Mouse (Mus musculus) NIH3T3 (cell line): ENCODE data around the gene Gm28308.
A peak's percentile ranks its signal among the peaks of the same experiment; 100 is the strongest.

ENCODE experiments used
- DNase-seq: peaks from one replicate; pipeline ENCODE4 v3.0.0-alpha.2; 2012; ENCODE audit warnings: low read depth

The Gm28308 gene

DNA sequence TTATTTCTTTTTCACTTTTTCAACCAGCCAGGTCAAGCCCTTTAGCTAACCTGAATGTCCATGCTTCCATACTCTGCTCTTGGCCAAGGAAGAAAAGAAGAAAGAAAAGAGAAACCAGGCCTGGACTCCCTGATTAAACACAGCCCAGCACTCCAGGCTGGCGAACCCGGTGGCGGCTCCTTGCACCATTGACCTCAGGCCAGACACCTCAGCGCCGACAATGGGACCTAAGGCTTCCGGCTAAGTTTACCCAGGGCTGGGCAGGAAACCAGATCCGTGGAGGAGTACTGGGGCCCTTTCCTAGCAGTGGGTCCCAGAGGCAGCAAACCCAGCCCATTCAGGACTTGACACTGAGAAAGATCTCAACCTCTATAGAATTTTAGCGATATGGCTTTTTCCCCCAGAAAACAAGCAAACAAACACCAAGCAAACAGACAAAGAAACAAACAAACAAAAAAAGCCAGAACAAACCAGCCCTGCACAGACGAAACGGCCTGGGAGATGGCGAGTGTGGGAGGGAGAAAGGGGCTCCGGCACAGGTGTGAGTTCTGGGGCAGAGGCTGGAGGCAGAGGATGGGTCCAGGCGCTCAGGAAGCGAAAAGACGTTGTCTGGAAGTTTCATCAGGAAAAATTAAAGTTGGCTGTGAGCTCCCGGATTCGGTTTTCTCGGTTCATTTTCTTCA, 18.9 kb upstream of the Gm28308 start:
- DNase-seq: no peak

DNA sequence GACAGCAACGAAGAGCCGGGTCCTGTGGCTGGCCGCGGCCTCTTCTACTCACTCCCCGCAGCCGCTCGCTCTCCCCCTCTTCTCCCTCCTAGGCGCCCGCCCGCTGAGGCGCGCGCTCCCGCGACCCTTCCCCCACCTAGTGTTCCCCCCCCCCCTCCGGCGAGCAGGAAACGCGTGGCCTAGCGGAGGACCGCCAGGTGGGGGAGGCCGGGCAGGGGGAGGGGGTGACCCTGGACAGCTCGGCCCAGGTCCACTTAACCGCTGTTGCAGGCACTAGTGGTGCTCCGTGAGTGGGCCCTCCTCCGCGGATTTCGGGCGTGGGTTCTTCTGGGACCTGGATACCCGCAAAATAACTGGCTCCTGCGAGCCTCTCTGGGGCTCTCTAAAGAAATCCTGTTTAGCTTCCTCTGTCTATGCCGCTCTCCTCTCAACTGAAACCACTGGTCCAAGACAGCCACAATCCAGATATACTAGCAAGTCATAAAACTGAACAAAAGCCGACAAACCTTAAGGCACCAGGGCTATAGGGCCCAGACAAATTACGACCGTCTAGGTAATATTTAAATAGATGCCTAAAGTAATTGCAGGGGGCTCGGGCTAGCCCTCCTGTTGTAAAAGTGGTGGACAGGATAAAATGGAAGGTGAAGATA, 17.5 kb upstream of the Gm28308 start, which contains the start of gene Hoxa9:
Gene Hoxa9 (minus strand): TSS at position 574 of the 650 bp plus-strand sequence.
- no peak for DNase-seq

DNA sequence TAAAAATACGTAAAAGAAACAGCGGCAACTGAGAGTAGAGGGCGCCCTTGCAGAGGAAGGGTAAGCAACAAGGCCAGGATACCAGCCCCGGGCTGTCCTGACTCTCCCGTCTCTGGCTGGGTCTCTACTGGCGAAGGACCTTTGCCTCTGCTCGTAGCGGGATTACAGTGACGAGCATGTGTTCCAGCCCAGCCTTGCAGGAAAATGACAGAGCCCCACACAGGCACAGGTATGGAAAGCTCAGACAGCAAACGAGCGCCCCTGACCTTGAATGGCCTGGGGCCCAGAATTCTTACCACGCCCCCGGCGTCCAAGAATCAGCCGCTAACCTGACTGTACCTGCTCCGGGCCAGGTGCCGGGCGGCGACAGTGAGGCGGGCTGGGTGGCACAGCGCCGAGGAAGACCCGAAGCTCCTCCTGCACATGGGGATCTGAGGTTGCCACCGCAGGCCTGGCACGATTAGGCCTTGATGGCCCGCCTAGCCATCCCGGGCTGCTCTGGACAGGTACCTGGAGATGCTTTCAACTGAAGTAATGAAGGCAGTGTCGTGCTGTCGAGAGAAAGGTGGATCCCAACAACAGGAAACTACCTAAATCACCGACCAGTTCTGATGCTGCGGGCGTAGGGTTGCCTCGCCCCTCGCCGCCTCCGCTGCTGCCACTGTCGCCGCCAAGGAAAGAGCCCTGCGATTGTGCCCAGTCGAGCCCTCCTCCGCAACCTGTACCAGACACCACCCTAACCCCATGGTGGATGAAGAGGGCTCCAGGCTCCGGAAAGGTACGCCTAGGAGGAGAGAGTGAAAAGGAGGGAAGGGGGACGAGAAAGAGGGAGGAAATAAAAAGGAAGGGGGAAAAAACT, 16.6 kb upstream of the Gm28308 start:
- no peak for DNase-seq

DNA sequence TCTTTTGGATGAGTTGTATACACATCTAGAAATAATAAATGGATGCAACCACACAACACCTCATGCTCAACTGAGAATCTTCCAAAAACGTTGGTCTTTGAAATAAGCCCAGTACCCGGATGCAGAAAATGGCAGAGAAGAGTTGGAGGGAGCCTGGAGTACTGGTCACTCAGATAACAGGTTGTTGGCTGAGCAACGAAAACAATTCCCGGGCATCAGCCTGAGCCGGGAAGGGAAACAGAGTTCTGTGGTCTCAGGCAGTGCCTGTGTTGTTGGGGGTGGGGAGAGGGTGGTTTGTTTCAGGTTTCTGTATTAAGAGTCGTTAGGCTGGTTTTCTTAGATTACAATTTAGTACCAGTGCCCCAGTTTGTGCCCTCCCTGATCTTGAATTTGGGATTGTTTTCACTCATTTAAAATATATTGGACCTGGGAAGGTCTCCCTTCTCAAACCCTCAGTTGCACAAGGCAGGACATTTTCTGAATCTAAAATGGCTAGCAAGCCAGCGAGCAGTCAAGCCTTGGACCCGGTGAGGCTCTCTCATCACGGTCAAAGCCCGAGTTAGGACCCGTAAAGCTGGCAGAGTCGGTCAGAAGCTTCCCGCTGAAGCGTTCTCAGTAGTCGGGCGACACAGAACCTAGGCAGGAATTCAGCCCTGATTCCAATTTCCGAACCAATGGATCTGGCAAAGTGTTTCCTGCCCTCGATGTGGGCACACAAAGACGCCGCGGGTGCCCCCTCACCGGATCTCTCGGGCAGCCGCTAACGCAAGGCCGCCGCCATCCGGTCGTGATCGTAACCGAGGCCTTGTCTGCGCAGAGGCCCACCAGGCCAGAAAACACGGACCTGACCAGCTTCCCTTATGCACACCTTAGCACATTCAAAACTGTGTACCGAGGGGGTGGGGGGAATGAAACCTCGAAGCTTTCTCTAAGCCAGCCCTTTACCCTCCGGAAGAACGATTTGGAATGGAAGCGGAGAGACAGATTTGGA, 15.6 kb upstream of the Gm28308 start:
- DNase-seq: no peak

DNA sequence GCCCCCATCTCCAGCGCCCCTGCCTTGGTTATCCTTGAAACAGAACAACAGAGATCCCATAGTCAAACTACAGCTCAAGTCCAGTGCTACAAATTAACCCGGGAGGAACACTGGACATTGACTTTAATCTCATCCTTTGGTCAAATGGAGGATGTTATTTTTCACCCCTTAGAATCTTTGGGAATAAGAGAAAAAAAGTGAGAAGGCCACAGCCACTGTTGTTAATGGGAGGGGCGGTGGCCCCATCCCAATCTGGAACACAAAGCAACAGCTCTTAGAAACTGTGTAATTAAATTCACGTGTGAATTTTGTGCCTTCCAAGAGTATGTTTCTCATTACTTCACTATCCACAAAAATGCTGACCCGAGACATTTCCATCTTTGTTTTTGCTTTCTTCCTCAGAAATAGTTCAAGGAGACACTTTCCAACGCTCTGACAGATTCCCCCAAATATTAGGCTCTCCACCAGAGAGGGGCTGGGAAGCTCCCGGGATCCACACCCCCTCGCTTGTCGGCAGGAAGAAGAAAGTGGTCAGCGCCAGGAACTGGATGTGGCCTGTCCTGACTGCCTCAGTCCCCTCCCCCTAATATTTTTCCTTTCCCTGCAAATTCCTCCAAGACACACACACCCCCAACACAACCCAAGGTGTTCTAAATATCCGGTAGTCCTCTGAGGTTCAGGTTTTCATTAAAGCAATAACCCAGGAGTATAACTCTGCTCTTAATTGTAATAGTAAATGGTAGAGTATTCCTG, 14.5 kb upstream of the Gm28308 start:
- peak; percentile 69 for DNase-seq

DNA sequence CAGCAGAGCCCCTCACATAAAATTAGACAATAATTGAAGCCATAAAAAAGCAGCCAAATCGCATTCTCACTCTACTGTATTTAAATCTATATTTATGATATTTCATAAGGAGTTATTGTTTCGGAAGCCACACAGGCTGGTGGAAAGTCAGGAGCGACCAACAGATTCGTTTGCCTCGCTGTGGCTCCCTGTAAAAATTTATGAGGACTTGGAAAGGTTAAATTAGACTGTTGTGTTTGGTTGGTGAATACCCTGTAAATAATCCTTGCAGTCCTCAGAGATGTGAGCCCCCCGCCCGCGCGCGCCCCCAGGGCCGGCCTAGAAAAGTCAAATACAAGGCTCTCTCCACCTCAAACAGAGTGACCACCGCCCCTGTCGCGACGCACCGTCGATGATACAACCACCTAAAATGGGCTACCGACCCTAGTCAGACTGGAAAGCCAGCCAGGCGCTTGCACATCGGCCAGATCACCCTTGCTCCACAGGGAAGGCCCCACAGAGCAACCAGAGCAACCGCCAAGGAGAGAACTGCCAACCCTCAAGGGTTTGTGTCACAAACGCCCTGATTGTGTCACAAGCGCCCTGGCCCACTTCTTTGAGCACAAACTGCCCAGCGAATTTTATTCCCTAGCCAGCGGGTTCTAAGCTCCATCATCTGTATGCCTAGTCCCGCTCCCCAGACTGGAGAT, 13.6 kb upstream of the Gm28308 start:
- no peak for DNase-seq

DNA sequence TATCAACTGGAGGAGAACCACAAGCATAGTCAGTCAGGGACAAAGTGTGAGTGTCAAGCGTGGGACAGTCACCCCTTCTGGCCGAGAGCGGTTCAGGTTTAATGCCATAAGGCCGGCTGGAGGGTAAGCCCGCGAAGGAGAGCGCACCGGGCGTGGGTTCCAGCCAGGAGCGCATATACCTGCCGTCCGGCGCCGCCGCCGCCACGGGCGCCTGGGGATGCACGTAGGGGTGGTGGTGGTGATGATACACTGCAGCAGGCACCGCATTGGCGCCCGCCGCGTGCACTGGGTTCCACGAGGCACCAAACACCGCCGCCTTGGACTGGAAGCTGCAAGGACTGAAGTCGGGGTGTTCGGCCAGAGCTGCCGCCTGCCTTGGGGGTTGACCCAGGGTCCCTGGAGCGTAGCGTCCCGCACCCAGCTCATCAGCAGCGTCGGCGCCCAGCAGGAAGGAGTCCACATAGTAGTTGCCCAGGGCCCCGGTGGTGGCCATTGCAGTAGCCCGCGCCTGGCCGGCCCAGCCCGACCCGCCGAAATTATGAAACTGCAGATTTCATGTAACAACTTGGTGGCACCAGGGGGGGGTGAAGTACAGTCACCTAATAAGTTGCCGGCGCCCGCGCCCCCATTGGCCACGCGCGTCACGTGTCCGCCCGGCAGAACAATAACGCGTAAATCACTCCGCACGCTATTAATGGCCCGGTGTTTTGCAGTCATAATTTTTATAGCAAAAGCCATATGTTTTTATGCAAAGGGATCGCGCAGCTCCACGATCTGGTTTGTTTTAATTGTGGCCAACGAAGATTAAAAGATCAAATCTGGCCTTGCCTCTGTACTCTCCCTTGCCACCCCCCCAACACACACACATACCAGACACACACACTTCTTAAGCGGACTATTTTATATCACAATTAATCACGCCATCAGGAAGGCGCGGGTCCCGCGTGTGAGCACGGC, 12.8 kb upstream of the Gm28308 start:
- no peak for DNase-seq

DNA sequence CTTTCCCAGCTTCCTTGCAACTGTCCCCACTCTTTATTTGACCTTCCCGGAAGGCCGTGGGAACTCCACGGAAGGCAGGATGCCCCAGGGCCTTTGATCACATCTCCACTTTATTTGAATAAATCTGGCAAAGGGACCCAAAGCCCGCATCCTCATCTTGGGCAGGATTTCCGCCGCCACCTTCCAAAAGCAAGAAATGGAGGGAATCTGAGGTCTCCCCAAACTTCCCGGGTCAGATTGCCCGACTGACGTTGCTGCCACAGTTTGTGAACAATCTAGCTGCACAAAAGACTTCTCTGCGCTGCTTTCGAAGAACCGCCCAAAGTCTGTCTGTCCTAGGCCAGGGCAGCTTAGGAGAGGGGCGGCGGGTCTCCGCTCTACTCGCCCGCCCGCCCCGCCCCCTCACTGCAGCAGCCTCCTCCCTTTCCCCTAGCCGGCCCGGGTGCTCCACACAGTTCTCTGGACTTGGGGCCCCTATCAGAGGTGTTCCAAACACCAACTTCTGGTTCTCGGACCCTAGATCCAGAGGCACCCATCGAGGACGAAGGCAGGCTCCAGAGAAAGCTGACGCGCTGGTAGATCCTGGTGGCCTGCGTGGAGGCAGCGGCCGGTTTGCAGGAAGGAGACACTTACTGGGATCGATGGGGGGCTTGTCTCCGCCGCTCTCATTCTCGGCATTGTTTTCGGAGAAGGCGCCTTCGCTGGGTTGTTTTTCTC, 11.9 kb upstream of the Gm28308 start:
- no peak for DNase-seq

DNA sequence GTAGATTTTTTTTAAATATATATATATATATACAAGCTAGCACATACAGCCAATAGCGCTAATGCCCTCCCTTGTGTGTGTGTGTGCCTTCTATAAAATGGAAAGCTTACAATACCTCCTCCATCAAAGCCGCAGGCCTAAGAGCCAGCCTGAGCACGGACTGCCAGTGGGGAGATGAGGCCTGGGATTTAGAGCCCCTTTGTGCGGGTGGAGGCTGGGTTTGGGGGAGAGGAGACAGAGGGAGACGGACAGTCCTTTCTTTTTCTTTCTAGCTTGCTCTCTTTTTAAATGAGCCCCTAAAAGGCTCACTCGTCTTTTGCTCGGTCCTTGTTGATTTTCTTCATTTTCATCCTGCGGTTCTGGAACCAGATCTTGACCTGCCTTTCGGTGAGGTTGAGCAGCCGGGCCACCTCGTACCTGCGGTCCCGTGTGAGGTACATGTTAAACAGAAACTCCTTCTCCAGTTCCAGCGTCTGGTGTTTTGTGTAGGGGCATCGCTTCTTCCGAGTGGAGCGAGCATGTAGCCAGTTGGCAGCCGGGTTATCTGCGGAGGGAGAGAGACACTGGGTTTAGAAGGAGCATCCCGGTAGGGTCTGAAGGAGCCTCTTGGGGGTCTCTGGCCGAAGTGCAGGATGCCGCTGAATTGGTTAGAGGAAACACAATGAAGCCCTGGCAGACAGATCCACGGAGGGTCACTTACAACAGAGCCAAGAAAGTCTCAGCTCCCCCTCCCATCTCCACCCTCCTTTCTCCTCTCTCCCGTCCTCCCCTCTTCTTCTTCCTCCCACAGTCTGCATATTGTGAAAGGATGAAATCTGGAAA, 11.0 kb upstream of the Gm28308 start:
- no peak for DNase-seq

DNA sequence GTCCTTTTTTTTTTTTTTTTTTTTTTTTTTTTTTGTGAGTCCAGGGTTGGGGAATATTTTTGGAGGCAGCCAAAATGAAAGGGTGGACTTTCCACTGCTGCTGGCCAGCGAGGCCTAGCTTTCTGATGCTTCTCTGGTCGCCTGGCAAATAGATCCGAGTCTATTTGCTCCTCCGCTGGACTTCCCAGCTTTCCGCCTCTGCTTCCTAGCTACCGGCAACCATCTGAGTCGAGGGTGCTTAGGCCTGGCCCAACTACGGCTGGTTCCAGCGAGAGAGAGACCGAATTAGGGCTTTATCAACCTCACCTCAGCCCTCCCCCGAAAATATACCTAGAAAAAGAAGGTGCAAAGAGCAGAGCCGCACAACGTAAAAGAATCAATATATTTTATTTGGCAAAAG, 9.6 kb upstream of the Gm28308 start:
- no peak for DNase-seq

DNA sequence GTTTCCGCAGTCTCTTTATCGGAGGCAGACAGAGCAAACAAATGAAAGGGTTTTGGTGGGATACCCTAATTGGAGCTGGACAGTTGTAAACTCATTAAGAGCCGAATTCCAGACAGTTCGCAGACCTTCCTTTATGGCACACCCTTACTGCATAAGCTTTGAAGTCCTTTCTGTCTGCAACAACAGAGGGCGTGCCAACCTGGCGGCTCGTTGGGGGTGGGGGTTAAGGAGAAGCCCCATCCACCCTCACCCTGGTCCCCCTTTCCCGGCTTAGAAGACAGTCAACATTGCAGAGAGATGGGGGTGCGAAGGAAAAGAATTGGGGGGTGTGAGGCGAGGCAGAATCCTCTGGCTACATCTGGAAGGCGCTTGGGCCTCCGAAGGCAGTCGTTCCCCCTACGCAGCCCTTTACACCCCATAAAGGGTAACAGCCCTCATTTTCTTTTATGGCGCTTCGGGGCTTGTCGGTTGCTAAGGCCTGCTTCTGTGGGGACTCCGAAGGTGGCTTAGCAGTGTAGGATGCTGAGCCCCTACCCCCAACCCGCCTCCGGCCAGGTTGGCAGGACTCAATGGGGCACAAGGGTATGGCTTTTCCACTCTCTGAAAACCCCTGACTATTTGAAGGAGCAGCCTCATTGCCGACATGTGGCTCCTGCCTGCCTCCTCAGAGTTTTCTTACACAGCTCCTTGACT, 9.0 kb upstream of the Gm28308 start:
- no peak for DNase-seq

DNA sequence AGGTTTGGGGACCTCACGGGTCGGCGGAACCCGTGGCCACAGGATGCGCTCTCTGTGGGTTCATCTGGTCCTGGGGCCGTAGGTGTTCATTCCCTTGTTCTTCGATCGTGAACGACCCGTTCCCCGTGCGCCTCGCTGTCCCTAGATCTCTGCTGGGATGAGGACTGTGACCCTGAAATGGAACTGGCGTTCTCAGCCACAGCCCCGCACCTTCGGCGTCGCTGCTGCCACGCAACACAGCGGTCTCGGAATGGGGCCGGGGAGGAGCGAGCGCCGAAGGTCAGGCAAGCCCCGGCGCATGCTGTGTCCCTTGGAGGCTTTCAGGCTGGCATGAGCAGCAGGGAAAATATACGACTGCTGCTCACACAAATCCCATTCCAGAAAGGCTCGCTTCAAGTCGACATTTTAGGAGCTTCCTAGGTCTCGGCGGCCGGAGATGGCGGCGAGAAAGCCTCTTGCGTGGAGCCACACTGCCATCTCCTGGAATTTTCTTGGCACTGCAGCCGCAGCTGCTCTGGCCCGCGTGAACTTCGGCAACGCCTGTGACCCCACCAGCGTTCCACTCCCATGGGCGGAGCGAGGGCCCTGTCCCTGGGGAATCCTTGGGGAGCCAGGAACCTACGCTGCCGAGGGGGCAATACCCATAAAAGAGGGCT, 8.3 kb upstream of the Gm28308 start, which contains the start of gene Hoxa7:
Gene Hoxa7 (minus strand): TSS at position 518 of the 656 bp plus-strand sequence.
- peak; percentile 96 for DNase-seq

DNA sequence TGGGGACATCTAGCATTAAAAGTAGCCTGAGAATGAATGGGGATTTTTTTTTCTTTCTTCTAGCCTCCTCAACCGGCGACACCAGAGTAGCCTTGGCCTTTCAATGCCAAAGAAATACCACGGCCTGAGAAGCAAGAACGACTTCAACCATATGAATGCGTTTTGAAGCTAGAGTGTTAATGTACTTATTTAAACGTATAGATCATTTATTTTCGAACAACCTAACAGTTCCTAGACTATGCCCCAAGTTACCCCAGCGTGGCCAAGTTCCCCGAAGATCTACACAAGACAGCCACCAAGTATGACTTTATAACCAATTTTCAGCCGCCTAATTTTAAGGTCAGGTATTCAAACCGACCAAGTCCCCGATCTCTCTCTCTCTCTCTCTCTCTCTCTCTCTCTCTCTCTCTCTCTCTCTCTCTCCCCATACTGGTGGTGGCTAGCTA, 7.7 kb upstream of the Gm28308 start:
- DNase-seq: peak; percentile 27

DNA sequence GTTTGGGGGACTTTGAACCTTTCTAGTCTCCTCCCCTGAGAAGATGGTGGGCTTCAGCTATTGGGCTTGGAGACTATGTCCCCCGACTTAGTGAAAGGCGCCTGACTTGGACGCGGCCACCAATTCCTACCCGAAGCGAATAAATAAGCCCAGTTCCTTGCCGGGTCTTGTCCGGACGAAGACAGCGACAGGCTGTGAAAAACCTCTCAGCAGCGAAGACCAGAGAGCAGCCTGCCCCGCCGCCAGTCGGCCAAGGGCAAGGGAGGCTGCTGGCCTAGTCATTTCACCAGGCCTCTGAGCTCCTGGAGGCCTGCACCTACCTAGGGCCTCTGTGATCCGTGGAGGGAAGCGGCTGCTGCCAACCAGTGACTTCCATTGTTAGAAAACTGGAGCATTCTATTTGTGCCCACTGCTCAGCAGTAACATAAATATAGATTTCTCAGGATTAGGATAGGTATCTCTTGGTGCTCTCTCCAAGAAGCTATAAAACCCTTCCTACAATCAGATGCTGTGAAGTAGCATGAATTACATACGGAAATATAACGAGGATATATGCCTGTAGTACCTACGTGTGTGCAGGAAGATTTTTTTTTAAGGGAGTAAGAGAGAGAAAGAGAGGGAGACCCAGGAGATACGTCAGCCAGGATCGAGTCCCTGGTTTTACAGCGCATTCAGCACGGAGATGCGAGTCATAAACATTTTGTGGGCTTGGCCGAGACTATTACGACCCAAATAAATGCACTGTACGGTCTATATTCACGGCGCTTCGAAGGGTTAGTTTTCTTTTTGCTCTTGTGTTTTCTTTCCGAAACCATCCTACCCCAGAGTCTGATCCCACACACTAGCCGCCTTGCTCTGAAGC, 7.1 kb upstream of the Gm28308 start:
- DNase-seq: peak; percentile 13

DNA sequence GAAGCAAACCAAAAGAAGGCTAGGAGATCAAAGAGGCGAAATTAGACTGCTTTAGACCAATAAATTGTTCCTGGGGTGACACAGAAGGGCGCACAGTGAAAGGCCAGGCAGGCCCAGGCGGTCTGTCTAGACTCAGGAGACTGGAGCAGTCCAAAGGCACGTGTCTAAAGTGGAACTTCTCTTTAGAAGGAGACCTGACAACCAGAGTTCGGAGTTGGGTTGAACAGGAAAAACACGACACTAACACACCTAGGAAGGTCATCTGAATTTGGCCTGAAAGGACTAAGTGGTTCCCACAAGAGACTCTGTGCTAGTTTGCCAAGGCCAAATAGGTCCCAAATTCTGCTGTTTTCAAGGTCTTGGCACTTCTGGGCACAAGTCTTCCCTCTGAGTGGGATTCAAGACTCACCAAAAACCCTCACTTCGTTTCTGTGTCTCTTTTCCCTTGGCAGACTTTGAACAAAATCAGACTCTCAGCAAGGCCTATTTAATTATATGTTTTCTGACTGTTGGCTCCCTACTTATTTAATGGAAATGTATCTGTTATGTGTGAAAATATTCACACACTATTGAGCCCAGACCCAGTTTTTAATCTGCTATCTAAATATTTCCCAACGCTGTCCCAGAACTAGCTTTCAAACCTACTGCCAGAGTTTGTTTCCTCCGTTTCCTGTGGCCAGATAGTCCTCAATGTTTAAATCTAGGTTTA, 6.2 kb upstream of the Gm28308 start:
- no peak for DNase-seq
